Mouse (Mus musculus): ENCODE results near the gene Srgap3.

- TF ChIP-seq CTCF (IDR thresholded peaks at IDR 0.05; ENCODE audit: low read depth) (0 out of 2 replicates have a peak, but pooled peaks have one; percentile 10), EP300 (IDR thresholded peaks at IDR 0.05; ENCODE audit: low read depth) (no peak)
Measured at GRCm38 (mm10) chr6:112971116-112971768, 24.2 kb upstream of the Srgap3 start.

Data from liver, postnatal 0 days (tissue).